Mouse (Mus musculus): ENCODE data around the gene Actl11. TPM values are rescaled to one million over a fixed set of nuclear protein-coding genes. Genes with fewer than 3 reads are reported as not detected.

The Actl11 gene
- total and polyA plus RNA-seq, 2 experiments from 2014 or later, result not detected

DNA sequence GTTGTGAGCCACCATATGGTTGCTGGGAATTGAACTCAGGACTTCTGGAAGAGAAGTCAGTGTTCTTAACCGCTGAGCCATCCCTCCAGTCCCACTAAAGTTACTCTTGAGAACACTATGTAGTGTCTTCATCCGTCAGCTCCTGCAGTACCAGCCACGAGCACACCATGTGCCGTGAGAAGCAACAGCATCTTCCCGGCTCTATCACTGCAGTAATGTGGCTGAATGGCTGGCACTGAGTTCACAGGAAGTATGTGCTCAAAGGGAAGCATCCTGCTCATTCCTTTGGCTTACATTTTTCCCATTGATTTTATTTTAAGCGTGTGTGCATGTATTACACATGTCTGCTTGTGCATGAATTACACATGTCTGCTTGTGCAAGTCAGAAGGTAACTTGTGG, 39.2 kb downstream of the Actl11 start:
- Histone ChIP-seq H3K36me3 (ENCODE audit: insufficient read depth) (peaks cover 16% of the 10 kb centered on the region), H3K4me3 (ENCODE audit: low read depth, low read length) (no peak overlapping the region), H3K9ac (no peak overlapping the region), H3K9me3 (ENCODE audit: low read length) (no peaks in the 10 kb centered on the region), H3K4me1 (ENCODE audit: insufficient read depth) (no peaks in the 10 kb centered on the region), H3K27me3 (ENCODE audit: insufficient read depth, low read length) (no peaks in the 10 kb centered on the region), H3K4me2 (ENCODE audit: low read depth) (no peak overlapping the region), H3K27ac (ENCODE audit: low read depth, low read length) (no peak overlapping the region)
- ATAC-seq (no peak), DNase-seq (no peak)
- TF ChIP-seq CTCF (IDR thresholded peaks at IDR 0.05; ENCODE audit: low read depth), result no peak
- WGBS, result 86% methylated on average over 6 of the region's 6 CpGs

DNA sequence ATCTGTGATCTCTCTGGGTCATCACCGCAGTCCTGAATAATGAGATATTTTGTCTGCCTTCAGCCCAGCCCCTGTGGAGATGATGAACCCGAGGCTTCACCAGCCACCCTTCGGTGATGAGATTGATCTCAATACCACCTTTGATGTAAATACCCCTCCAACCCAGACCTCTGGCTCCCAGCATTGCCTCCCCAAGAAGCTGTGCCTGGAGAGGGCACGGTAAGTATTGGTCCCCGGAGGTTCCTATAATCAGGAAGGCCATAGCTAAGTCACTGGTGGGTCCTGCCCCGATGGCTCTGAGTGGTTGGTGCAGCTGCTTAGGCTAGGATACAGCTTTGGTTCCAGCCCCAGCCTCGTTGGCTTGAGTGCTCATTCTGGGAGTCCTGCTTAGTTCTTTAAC, 40.3 kb downstream of the Actl11 start:
- ATAC-seq (no peak), DNase-seq (no peak)
- 92% methylated on average over 7 of the region's 7 CpGs for WGBS
- Histone ChIP-seq H3K9ac (no peak overlapping the region), H3K4me1 (ENCODE audit: insufficient read depth) (no peaks in the 10 kb centered on the region), H3K4me2 (ENCODE audit: low read depth) (no peak overlapping the region), H3K4me3 (ENCODE audit: low read depth, low read length) (no peak overlapping the region), H3K27me3 (ENCODE audit: insufficient read depth, low read length) (no peaks in the 10 kb centered on the region), H3K36me3 (ENCODE audit: insufficient read depth) (peaks cover 16% of the 10 kb centered on the region; the same call in 1 of the 2 replicates), H3K27ac (ENCODE audit: low read depth, low read length) (no peak overlapping the region), H3K9me3 (ENCODE audit: low read length) (no peaks in the 10 kb centered on the region)
- TF ChIP-seq CTCF (IDR thresholded peaks at IDR 0.05; ENCODE audit: low read depth), result no peak

DNA sequence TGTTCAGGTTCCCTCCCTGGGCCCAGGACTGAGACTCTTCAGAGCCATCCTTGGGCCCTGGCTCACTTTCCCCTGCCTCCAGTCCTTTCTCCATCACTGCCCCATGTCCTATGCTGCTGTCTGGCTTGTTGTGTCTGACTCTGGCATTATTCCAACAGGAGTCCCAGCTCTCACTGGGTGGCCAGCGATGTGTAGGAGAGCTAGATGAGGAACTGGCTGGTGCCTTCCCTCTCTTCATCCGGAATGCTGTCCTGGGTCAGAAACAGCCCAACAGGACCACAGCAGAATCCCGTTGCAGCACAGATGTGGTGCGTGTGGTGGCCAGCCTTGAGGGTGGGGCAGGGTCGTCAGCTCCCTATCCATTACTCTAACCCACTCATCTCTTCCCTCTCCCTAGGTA, 42.0 kb downstream of the Actl11 start:
- DNase-seq (no peak), ATAC-seq (no peak)
- no peak for TF ChIP-seq CTCF (IDR thresholded peaks at IDR 0.05; ENCODE audit: low read depth)
- Histone ChIP-seq H3K27ac (ENCODE audit: low read depth, low read length) (no peak overlapping the region), H3K4me3 (ENCODE audit: low read depth, low read length) (no peak overlapping the region), H3K4me1 (ENCODE audit: insufficient read depth) (no peaks in the 10 kb centered on the region), H3K9ac (no peak overlapping the region), H3K4me2 (ENCODE audit: low read depth) (no peak overlapping the region), H3K27me3 (ENCODE audit: insufficient read depth, low read length) (no peaks in the 10 kb centered on the region), H3K36me3 (ENCODE audit: insufficient read depth) (peaks cover 13% of the 10 kb centered on the region; the same call in 1 of the 2 replicates), H3K9me3 (ENCODE audit: low read length) (no peaks in the 10 kb centered on the region)
- 93% methylated on average over 5 of the region's 5 CpGs for whole genome bisulfite sequencing

- DNase-seq (no peak), ATAC-seq (no peak)
- H3K9ac ChIP-seq, result no peak overlapping the region
- no peak for TF ChIP-seq CTCF (IDR thresholded peaks at IDR 0.05; ENCODE audit: low read depth)
- no peaks in the 10 kb centered on the region for H3K9me3 ChIP-seq (ENCODE audit: low read length)
- peaks cover 13% of the 10 kb centered on the region; the same call in 1 of the 2 replicates for H3K36me3 ChIP-seq (ENCODE audit: insufficient read depth)
- no peak overlapping the region for H3K4me2 ChIP-seq (ENCODE audit: low read depth)
- no peaks in the 10 kb centered on the region for H3K4me1 ChIP-seq (ENCODE audit: insufficient read depth)
- no peak overlapping the region for H3K4me3 ChIP-seq (ENCODE audit: low read depth, low read length)
- 83% methylated on average over 8 of the region's 8 CpGs for WGBS
- H3K27ac ChIP-seq (ENCODE audit: low read depth, low read length), result no peak overlapping the region
- no peaks in the 10 kb centered on the region for H3K27me3 ChIP-seq (ENCODE audit: insufficient read depth, low read length)
Observed at GRCm38 (mm10) chr9:107971690-107972541, 43.6 kb downstream of the Actl11 start.

- ATAC-seq, result no peak
- 90% methylated on average over 10 of the region's 10 CpGs for WGBS
- no peak overlapping the region for H3K4me2 ChIP-seq (ENCODE audit: low read depth)
- H3K27me3 ChIP-seq (ENCODE audit: insufficient read depth, low read length), result no peaks in the 10 kb centered on the region
- no peak overlapping the region for H3K9ac ChIP-seq
- no peak overlapping the region for H3K27ac ChIP-seq (ENCODE audit: low read depth, low read length)
- no peaks in the 10 kb centered on the region for H3K4me1 ChIP-seq (ENCODE audit: insufficient read depth)
- DNase-seq, result no peak
- 0 out of 2 replicates have a peak, but pooled peaks cover 5% of the 10 kb centered on the region for H3K36me3 ChIP-seq (ENCODE audit: insufficient read depth)
- no peak overlapping the region for H3K4me3 ChIP-seq (ENCODE audit: low read depth, low read length)
- H3K9me3 ChIP-seq (ENCODE audit: low read length), result no peaks in the 10 kb centered on the region
- TF ChIP-seq CTCF (IDR thresholded peaks at IDR 0.05; ENCODE audit: low read depth), result no peak
Observed at GRCm38 (mm10) chr9:107974491-107975171, 46.4 kb downstream of the Actl11 start.

- TF ChIP-seq CTCF (IDR thresholded peaks at IDR 0.05; ENCODE audit: low read depth), result no peak
- 77% methylated on average over 12 of the region's 12 CpGs for WGBS
- Histone ChIP-seq H3K27me3 (ENCODE audit: insufficient read depth, low read length) (no peaks in the 10 kb centered on the region), H3K9ac (no peak within 1 kb of the TSS), H3K4me3 (ENCODE audit: low read depth, low read length) (no peak within 1 kb of the TSS), H3K27ac (ENCODE audit: low read depth, low read length) (no peak within 1 kb of the TSS), H3K36me3 (ENCODE audit: insufficient read depth) (0 out of 2 replicates have a peak, but pooled peaks cover 5% of the 10 kb centered on the region), H3K9me3 (ENCODE audit: low read length) (no peaks in the 10 kb centered on the region), H3K4me2 (ENCODE audit: low read depth) (no peak within 1 kb of the TSS), H3K4me1 (ENCODE audit: insufficient read depth) (no peaks in the 10 kb centered on the region)
- no peak for ATAC-seq
- DNase-seq, result no peak
Observed at GRCm38 (mm10) chr9:107975399-107976386, 47.4 kb downstream of the Actl11 start, which contains the start of gene Uba7. Gene Uba7 (plus strand): TSS chr9:107975505.
